In genomic region chr11:82971590-82971974, GRCm38 (mm10) we compare ENCODE assay signal across 11 mouse cellular contexts. TPM values are rescaled to one million over a fixed set of nuclear protein-coding genes. Genes with fewer than 3 reads are reported as not detected.
DNase-seq lines count a peak whose midpoint lies in the region; ATAC-seq lines count a peak whose summit lies in the region.
"Had no signal": no experiment of that assay in that cellular context is flagged by ENCODE, and none has a peak within 500 bp of the region (broad histone marks: within the 10 kb centered on the region; RNA-seq: fewer than 3 reads in every experiment).

No protein-coding gene starts in this region.

- no peak for ATAC-seq in heart, embryonic 13.5 days (ENCODE audit: extremely low read depth, insufficient number of reproducible peaks, low FRiP score, low TSS enrichment)
- no peak for ATAC-seq in neural tube, embryonic 12.5 days (ENCODE audit: low FRiP score, low read depth)
- no peak for ATAC-seq in limb, embryonic 15.5 days (ENCODE audit: insufficient number of reproducible peaks, low FRiP score, low TSS enrichment, low read depth)
- ATAC-seq in inflammation-experienced regulatory T-cells, adult 6 months, result no peak
- ATAC-seq: Patski had no signal

- 81% methylated on average over 11 of the region's 11 CpGs for WGBS in heart, embryonic 13.5 days
- 75% methylated on average over 11 of the region's 11 CpGs for WGBS in neural tube, embryonic 12.5 days
- 73% methylated on average over 11 of the region's 11 CpGs for WGBS in limb, embryonic 15.5 days

- H3K27me3 ChIP-seq in heart, embryonic 13.5 days (replicated peaks), result no peaks in the 10 kb centered on the region
- H3K27me3 ChIP-seq in neural tube, embryonic 12.5 days (replicated peaks), result no peaks in the 10 kb centered on the region
- no peaks in the 10 kb centered on the region for H3K27me3 ChIP-seq in limb, embryonic 15.5 days
- H3K27me3 ChIP-seq: Patski had no signal

- H3K9me3 ChIP-seq in heart, embryonic 13.5 days, result no peaks in the 10 kb centered on the region
- H3K9me3 ChIP-seq in neural tube, embryonic 12.5 days, result no peaks in the 10 kb centered on the region
- no peaks in the 10 kb centered on the region for H3K9me3 ChIP-seq in limb, embryonic 15.5 days

- peak overlapping the region; percentile 38 for H3K4me3 ChIP-seq in heart, embryonic 13.5 days
- no peak overlapping the region for H3K4me3 ChIP-seq in neural tube, embryonic 12.5 days
- H3K4me3 ChIP-seq in limb, embryonic 15.5 days, result no peak overlapping the region

- no peak overlapping the region; the same call in 1 of the 2 replicates for H3K9ac ChIP-seq in heart, embryonic 13.5 days
- no peak overlapping the region; the same call in 1 of the 2 replicates for H3K9ac ChIP-seq in neural tube, embryonic 12.5 days
- H3K9ac ChIP-seq in limb, embryonic 15.5 days, result no peak overlapping the region

- peak overlapping the region; percentile 68 for H3K4me2 ChIP-seq in heart, embryonic 13.5 days
- H3K4me2 ChIP-seq in neural tube, embryonic 12.5 days (replicated peaks), result peak overlapping the region; percentile 55; the same call in 1 of the 2 replicates
- peak overlapping the region; percentile 41 for H3K4me2 ChIP-seq in limb, embryonic 15.5 days

- 0 out of 2 replicates have a peak overlapping the region, but pooled peaks have one; percentile 32 for H3K27ac ChIP-seq in heart, embryonic 13.5 days (replicated peaks)
- H3K27ac ChIP-seq in neural tube, embryonic 12.5 days, result no peak overlapping the region
- H3K27ac ChIP-seq in limb, embryonic 15.5 days, result no peak overlapping the region

- no peak for DNase-seq in heart, adult 11 months
- no peak for DNase-seq in neural tube, embryonic 10.5 days (ENCODE audit: extremely low spot score, low spot score)
- DNase-seq in right cerebral cortex, postnatal 25 days, result no peak
- DNase-seq in cerebellum, adult 9-10 months, result no peak
- DNase-seq: kidney, adult 8-10 months had no signal

- peaks cover 22% of the 10 kb centered on the region for H3K4me1 ChIP-seq in heart, embryonic 13.5 days
- H3K4me1 ChIP-seq in neural tube, embryonic 12.5 days, result no peaks in the 10 kb centered on the region
- H3K4me1 ChIP-seq in limb, embryonic 15.5 days, result peaks cover 16% of the 10 kb centered on the region

- H3K36me3 ChIP-seq in heart, embryonic 13.5 days, result no peaks in the 10 kb centered on the region
- H3K36me3 ChIP-seq in neural tube, embryonic 12.5 days, result no peaks in the 10 kb centered on the region
- H3K36me3 ChIP-seq in limb, embryonic 15.5 days, result no peaks in the 10 kb centered on the region

RNA-seq across cellular contexts. Expression of gene Slfn9, which starts 20.0 kb away (rescaled TPM):
- polyA plus RNA-seq in heart, embryonic 13.5 days (2015; fragmentation: Nextera tagmentation; extraction: Ambion mirVana), result 12.9 and 14.5 TPM in 2 replicates
- 7.4 and 8.2 TPM in 2 replicates for polyA plus RNA-seq in neural tube, embryonic 12.5 days (2016; fragmentation: Nextera tagmentation; extraction: Ambion mirVana)
- polyA plus RNA-seq in limb, embryonic 15.5 days (2015; fragmentation: Nextera tagmentation; extraction: Ambion mirVana), result 15.0 and 18.5 TPM in 2 replicates
- polyA plus RNA-seq in inflammation-experienced regulatory T-cells, adult 6 months (2017; shearing (Covaris generic)), result 10 to 100 TPM; 23.0 to 30.8 (median 23.2) TPM

RNA-seq across cellular contexts. Expression of gene Slfn5, which starts 20.4 kb away (rescaled TPM):
- polyA plus RNA-seq in heart, embryonic 13.5 days (2015; fragmentation: Nextera tagmentation; extraction: Ambion mirVana), result 3.5 and 4.4 TPM in 2 replicates
- polyA plus RNA-seq in neural tube, embryonic 12.5 days (2016; fragmentation: Nextera tagmentation; extraction: Ambion mirVana), result 0.59 and 1.6 TPM in 2 replicates
- 3.1 and 3.4 TPM in 2 replicates for polyA plus RNA-seq in limb, embryonic 15.5 days (2015; fragmentation: Nextera tagmentation; extraction: Ambion mirVana)
- polyA plus RNA-seq in inflammation-experienced regulatory T-cells, adult 6 months (2017; shearing (Covaris generic)), result 10 to 100 TPM; 18.0 to 28.9 (median 27.4) TPM
- polyA plus RNA-seq: Patski had no signal

RNA-seq across cellular contexts. Expression of gene Slfn8, which starts 49.0 kb away (rescaled TPM):
- 0.31 and 0.32 TPM in 2 replicates for polyA plus RNA-seq in heart, embryonic 13.5 days (2015; fragmentation: Nextera tagmentation; extraction: Ambion mirVana)
- 0.27 TPM in 1 of 2 replicates, not detected in the other for polyA plus RNA-seq in neural tube, embryonic 12.5 days (2016; fragmentation: Nextera tagmentation; extraction: Ambion mirVana)
- 0.68 and 0.87 TPM in 2 replicates for polyA plus RNA-seq in limb, embryonic 15.5 days (2015; fragmentation: Nextera tagmentation; extraction: Ambion mirVana)
- polyA plus RNA-seq in inflammation-experienced regulatory T-cells, adult 6 months (2017; shearing (Covaris generic)), result 10 to 100 TPM; 52.4 to 79.0 (median 67.6) TPM
- polyA plus RNA-seq: C2C12 had no signal

Comparison
In these comparisons a context has a peak if more than half of its experiments do, and no peak if none do; other contexts are left out.
1. RNA of gene Slfn8, which starts 49.0 kb away (polyA plus RNA-seq): 52.4 to 79.0 TPM in inflammation-experienced regulatory T-cells, adult 6 months; 0.68 to 0.87 TPM in limb, embryonic 15.5 days, 0.31 to 0.32 TPM in heart, embryonic 13.5 days and 0.27 TPM in neural tube, embryonic 12.5 days; every median in the first group is over 10 times any median in the second.
2. Peak in every context shown above with its lines, with median percentiles within 50 percentile points of each other: H3K4me2 ChIP-seq.